Mouse (Mus musculus) left cerebral cortex, postnatal 25 days (tissue): ENCODE measurements at regions not wholly inside any gene's neighbourhood (a gene's known extent, or its start where the extent isn't known, plus 50 kb on each side); places are given as distances from the start of the nearest gene placed in this dataset.

Experiments
- DNase-seq, 2 experiments: peaks; one replicate each; pipeline ENCODE4 v3.0.0; 2022; ENCODE audit warnings: low spot score in 2 of 2, mixed read lengths in 1 of 2
- intact Hi-C: fragments of 180-260 bp; cut with DNase I; formaldehyde crosslinking; loops from one replicate; pipeline ENCODE4 v1.15.1; 2025

GRCm38 (mm10) chr12:94424340-94424981 lies 1267.6 kb upstream of the Flrt2 start:
- intact Hi-C loops: no loop called here
- no peak for DNase-seq

GRCm38 (mm10) chr12:94449517-94449916 lies 1242.5 kb upstream of the Flrt2 start:
- intact Hi-C loops: no loop called here

DNA sequence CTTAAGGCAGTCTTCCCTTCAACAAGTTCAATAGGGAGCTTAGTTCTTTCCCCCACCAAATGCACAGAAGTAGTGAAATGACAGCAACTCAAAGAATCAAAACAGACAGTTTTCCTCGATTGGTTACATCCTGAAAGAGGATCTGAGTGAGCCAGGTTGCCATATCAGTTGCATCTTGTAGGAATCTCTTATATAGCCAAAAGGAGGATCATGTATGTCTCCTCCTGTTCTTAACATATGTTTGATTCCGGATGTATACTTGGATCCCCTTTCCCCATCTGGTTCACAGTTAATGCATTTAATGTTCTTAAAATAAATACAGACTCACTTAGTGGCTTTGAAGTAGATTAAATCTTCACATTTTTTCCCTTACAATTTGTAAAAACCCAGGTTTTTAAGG lies 1224.0 kb upstream of the Flrt2 start:
- intact Hi-C loops: no loop called here
- DNase-seq: no peak

More at GRCm38 (mm10) chr12:94449517-94449916, 1242.5 kb upstream of the Flrt2 start:
- no peak for DNase-seq

GRCm38 (mm10) chr12:94468609-94469008 lies 1223.4 kb upstream of the Flrt2 start:
- intact Hi-C loops: no loop called here
- DNase-seq: no peak

DNA sequence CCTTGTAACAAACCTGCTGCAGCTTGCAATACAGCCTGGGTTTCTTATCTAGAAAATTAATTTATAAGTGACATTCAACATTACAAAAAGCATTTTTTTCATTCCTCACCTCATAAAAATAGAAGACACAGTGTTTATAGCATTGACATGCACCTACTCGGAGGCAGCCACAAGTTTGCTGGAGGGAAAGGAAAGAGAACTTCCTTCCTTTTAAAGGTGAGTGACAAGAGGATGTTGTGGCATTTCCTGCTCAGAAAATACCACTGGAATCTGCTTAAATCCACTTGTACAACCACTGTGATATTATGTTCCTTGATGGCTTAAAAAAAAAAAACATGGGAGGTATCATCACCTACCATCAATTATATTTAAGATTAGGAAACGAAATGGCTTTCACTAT lies 1222.2 kb upstream of the Flrt2 start:
- intact Hi-C loops: no loop called here
- DNase-seq: no peak

DNA sequence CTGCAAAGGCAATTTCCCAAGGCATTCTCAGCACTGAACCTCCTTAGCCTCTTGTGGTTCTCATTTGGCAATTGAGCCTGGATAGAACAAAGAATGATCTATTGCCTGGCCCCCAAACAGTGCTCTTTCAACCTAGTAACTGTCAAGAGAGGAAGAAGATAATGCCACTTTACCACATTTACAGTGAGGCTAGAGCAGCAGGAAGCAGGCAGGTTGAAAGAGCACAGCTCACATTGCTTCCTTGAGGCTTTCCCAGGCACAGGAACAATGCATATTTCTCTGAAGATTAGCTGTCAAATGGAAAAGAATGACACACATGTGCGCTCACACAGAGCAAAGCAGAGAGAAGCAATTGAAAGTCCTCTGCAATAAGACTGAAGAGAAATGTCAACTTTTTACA lies 1221.0 kb upstream of the Flrt2 start:
- DNase-seq: no peak

DNA sequence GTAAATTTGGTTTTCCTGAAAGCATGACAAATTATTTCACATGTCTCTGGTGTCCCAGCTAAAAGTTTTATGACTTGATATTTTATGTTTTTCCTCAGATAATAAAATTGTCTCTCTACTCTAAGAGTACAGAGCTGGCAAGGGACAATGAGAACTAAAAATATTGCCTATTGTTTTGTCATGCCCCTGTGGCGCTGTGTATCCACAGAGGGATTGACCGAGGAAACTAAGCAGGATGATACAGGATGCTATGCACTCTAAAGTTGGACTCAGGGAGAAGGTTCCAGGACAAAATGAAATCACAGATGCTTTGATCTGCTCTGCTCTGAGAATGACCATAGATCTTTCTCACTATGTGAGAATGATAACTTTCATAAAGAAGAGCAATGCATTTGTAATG lies 1203.3 kb upstream of the Flrt2 start:
- intact Hi-C loops: no loop called here
- DNase-seq: no peak

More for the DNA sequence above, 1221.0 kb upstream of the Flrt2 start:
- intact Hi-C loops: no loop called here

DNA sequence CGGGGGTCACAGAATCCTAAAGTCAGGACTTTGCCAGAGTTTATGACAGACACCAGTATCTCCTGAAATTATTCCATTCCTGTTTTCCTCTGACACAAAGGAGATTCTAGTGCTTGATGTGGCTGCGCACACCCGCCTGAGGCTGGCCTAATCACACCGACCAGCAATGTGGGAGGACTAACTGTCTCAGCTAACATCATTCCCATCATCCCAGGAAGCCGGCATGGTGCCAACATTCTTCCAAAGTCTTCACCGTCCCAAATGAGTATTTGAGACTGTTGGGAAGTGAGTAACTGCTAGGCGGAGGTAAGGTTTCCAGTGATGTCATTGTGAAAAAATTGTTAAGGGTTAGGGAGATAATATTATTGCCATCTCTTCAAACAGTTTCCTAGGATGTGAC lies 1183.9 kb upstream of the Flrt2 start:
- intact Hi-C loops: no loop called here
- no peak for DNase-seq

DNA sequence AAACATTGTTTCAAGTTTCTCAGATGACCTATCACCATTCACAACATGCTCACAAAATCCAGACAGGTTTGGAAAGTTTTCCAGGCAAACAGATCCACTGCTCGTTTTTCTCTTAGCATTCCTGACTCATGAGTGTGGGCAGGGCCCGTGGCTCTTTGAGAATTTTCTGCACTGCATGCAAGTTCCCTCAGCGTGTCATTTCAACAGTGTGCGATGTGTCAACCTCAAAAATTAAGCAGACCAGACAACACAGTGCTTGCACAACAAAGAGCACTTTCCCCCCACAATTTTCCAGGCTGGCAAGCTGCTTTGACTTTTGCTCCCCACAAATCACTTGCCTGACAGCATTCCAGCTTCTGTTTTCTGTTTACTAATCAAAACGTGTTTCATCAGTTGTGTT lies 1182.2 kb upstream of the Flrt2 start:
- DNase-seq: peak; percentile 2 to 45
- intact Hi-C loops: no loop called here

DNA sequence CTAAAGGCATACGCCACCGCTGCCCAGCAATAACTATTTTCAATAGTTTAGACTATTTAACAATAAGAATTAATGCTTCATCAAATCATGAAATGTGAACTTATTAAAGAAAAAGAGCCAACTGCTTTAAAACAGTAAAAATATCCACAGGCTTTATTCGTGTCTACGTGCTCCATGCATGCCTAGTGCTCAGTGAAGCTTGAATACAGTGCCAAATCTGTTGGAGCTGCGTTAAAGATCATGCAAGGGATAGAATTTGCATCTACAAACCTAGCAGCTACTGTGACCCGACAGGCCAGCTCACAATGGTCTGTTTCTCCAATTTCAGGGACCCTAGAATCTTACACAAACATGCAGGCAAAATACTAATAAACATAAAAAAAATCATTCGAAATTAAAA lies 1147.3 kb upstream of the Flrt2 start:
- intact Hi-C loops: no loop called here
- no peak for DNase-seq

- DNase-seq: no peak
- intact Hi-C loops: no loop called here
Measured at GRCm38 (mm10) chr12:94560374-94561194, 1131.4 kb upstream of the Flrt2 start.

DNA sequence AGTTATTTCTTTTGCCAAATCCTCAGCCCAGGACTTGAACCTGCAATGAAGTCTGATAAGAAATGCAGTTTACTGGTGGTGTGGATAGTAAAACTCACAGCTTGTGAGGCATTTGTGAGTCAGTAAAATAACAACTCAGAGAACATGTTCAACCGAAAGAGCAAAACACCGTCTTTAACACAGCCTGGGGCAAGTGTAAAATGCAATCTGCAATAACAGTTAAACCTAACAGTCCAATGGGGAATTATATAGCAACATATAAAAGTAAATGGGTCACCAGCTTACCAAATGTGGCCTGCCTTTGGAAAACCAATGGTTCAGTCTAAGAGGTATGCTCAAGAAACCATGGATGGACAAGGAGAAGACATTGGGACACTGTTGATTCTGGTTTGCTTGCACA lies 1117.0 kb upstream of the Flrt2 start:
- no peak for DNase-seq
- intact Hi-C loops: no loop called here

- DNase-seq: no peak
- intact Hi-C loops: no loop called here
Measured at GRCm38 (mm10) chr12:94580345-94580744, 1111.7 kb upstream of the Flrt2 start.

DNA sequence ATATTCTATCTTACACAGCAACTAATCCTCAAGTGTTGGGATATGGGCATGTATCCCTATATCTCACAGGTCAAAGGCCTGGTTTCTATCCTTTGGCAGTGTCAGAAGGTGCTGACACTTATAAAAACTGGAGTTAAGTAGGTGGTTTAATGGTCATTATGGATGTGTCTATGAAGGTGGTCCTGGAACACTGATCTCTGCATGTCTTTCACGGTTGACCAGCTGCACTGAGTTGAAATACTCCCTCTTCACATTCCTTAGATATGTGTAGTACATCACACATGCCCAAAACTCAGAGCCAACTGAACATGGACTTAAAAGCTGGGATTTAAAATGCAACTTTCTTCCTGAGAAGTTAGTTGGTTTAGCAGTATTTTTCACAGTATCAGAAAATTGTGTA lies 1107.7 kb upstream of the Flrt2 start:
- DNase-seq: no peak
- intact Hi-C loops: no loop called here

- intact Hi-C loops: no loop called here
- no peak for DNase-seq
Measured at GRCm38 (mm10) chr12:94587031-94587430, 1105.0 kb upstream of the Flrt2 start.

- intact Hi-C loops: no loop called here
- no peak for DNase-seq
Measured at GRCm38 (mm10) chr12:94588599-94588998, 1103.4 kb upstream of the Flrt2 start.

GRCm38 (mm10) chr12:94589033-94589432 lies 1103.0 kb upstream of the Flrt2 start:
- intact Hi-C loops: no loop called here
- no peak for DNase-seq

- DNase-seq: peak; percentile 2 to 30
- intact Hi-C loops: no loop called here
Measured at GRCm38 (mm10) chr12:94605566-94605965, 1086.5 kb upstream of the Flrt2 start.

GRCm38 (mm10) chr12:94636555-94636954 lies 1055.5 kb upstream of the Flrt2 start:
- no peak for DNase-seq
- intact Hi-C loops: no loop called here

- no peak for DNase-seq
- intact Hi-C loops: loop anchor here (10.0 kb wide), 1 partner anchor 675 kb away; no protein-coding TSS in a partner anchor
Measured at GRCm38 (mm10) chr12:94640153-94640552, 1051.9 kb upstream of the Flrt2 start.

- DNase-seq: peak; percentile 11 to 80
- intact Hi-C loops: loop anchor here (10.0 kb wide), 1 partner anchor 669 kb away; no protein-coding TSS in a partner anchor
Measured at GRCm38 (mm10) chr12:94645302-94645701, 1046.7 kb upstream of the Flrt2 start.
